Comparison of ENCODE assay signal across 17 mouse cellular contexts in the genomic region with DNA sequence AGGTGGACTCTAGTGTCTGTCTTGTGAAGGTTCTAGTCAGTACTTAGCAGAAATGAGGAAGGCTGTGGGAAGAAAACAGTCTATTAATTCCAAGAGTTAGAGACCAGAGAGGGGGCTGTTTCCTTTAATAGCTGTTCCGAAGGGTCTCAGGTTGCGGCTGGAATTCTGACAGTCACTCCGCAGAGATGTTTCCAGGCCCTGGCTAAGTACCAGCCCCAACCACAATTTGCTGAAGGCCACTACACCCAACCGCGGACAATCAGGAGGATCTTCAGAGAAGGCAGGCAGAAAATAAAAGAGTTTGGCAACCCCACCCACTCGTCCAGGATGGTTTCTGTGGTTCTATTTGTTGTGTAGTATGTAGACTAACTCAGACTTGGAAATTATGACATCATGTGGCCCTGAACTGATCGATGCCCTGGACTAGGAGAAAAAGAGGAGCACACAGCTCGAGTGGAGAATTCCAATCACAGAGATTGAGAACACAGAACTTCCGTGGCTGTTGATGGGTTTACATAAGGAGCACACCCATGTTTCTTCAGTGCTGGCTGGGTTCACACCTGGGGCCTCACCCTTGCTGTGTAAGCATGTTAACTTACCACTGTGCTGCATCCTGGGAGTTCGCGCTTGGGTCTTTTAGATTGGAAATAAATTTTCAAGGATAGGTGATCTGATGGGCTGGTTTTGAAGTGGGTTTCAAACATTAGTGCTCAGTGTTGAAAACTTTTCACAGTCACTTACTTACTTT. TPM values are rescaled to one million over a fixed set of nuclear protein-coding genes. Genes with fewer than 3 reads are reported as not detected.
DNase-seq lines count a peak whose midpoint lies in the region; ATAC-seq and TF ChIP-seq lines count a peak whose summit lies in the region.
"Had no signal": no experiment of that assay in that cellular context is flagged by ENCODE, and none has a peak within 500 bp of the region (broad histone marks: within the 10 kb centered on the region; RNA-seq: fewer than 3 reads in every experiment).

No protein-coding gene starts in this region.

- intact Hi-C loops in heart, adult 2 months (cut with DNase I) = no loop called here
- intact Hi-C loops in heart, postnatal 25 days (cut with DNase I) = no loop called here

- no peak overlapping the region for H3K4me2 ChIP-seq in embryonic facial prominence, embryonic 14.5 days (ENCODE audit: low read depth, low read length)
- 0 out of 2 replicates have a peak overlapping the region, but pooled peaks have one; percentile 6 for H3K4me2 ChIP-seq in intestine, embryonic 16.5 days (ENCODE audit: low read depth, low read length)
- H3K4me2 ChIP-seq in hindbrain, embryonic 13.5 days = no peak overlapping the region

- no peak for DNase-seq in heart, adult 2 months
- DNase-seq in heart, postnatal 25 days (ENCODE audit: low spot score) = no peak
- peak; percentile 28 for DNase-seq in Muller cell, postnatal 12 days (ENCODE audit: inconsistent ontology term)
- DNase-seq in embryonic facial prominence, embryonic 14.5 days (ENCODE audit: low spot score) = peak; percentile 61
- DNase-seq in layer of hippocampus, adult 18-20 months (ENCODE audit: low spot score in 2 of 2) = no peak
- DNase-seq: cerebellum, adult 9-10 months; forebrain, postnatal 0 days; kidney, postnatal 10 days had no signal

- H3K79me2 ChIP-seq in heart, adult 2 months (replicated peaks; ENCODE audit: control insufficient read depth, insufficient read depth, low read length) = no peaks in the 10 kb centered on the region

- peak overlapping the region; percentile 61 for H3K9ac ChIP-seq in heart, adult 2 months (ENCODE audit: low read depth, low read length)
- H3K9ac ChIP-seq in embryonic facial prominence, embryonic 14.5 days (ENCODE audit: low read depth, low read length) = no peak overlapping the region
- H3K9ac ChIP-seq in intestine, embryonic 16.5 days (ENCODE audit: low read depth, low read length) = no peak overlapping the region
- H3K9ac ChIP-seq in hindbrain, embryonic 13.5 days = no peak overlapping the region
- H3K9ac ChIP-seq: forebrain, postnatal 0 days; liver, embryonic 14.5 days; neural tube, embryonic 15.5 days had no signal

- no peak for TF ChIP-seq CTCF in heart, adult 2 months (IDR thresholded peaks at IDR 0.05)

- no peaks in the 10 kb centered on the region for H3K9me3 ChIP-seq in embryonic facial prominence, embryonic 14.5 days (ENCODE audit: control insufficient read depth, low read length)
- H3K9me3 ChIP-seq in intestine, embryonic 16.5 days (ENCODE audit: control insufficient read depth, low read length) = no peaks in the 10 kb centered on the region
- no peaks in the 10 kb centered on the region for H3K9me3 ChIP-seq in hindbrain, embryonic 13.5 days
- H3K9me3 ChIP-seq: neural tube, embryonic 15.5 days had no signal

- TF ChIP-seq EP300 in heart, adult 2 months (IDR thresholded peaks at IDR 0.05; ENCODE audit: insufficient read depth, low read depth, low read length) = no peak

- TF ChIP-seq POLR2A in heart, adult 2 months (IDR thresholded peaks at IDR 0.05; ENCODE audit: insufficient read depth, low read depth, low read length) = no peak

- peaks cover 4% of the 10 kb centered on the region for H3K4me1 ChIP-seq in heart, adult 2 months (ENCODE audit: control insufficient read depth, insufficient read depth, low read length)
- H3K4me1 ChIP-seq in embryonic facial prominence, embryonic 14.5 days (ENCODE audit: control insufficient read depth, insufficient read depth, low read length) = peaks cover 5% of the 10 kb centered on the region; the same call in 1 of the 2 replicates
- peaks cover 8% of the 10 kb centered on the region for H3K4me1 ChIP-seq in intestine, embryonic 16.5 days (ENCODE audit: control insufficient read depth, insufficient read depth, low read length)
- peaks cover 14% of the 10 kb centered on the region for H3K4me1 ChIP-seq in hindbrain, embryonic 13.5 days (replicated peaks)

- H3K27me3 ChIP-seq in heart, adult 2 months (ENCODE audit: control insufficient read depth, insufficient read depth, low read length) = no peaks in the 10 kb centered on the region
- H3K27me3 ChIP-seq in embryonic facial prominence, embryonic 14.5 days (replicated peaks; ENCODE audit: control insufficient read depth, insufficient read depth, low read length) = no peaks in the 10 kb centered on the region
- H3K27me3 ChIP-seq in intestine, embryonic 16.5 days (replicated peaks; ENCODE audit: control insufficient read depth, insufficient read depth, low read length) = no peaks in the 10 kb centered on the region
- H3K27me3 ChIP-seq in hindbrain, embryonic 13.5 days = no peaks in the 10 kb centered on the region
- H3K27me3 ChIP-seq: CH12.LX; neural tube, embryonic 15.5 days had no signal

- peak overlapping the region; percentile 52 for H3K4me3 ChIP-seq in heart, adult 2 months
- H3K4me3 ChIP-seq in embryonic facial prominence, embryonic 14.5 days (ENCODE audit: low read depth, low read length) = no peak overlapping the region
- H3K4me3 ChIP-seq in intestine, embryonic 16.5 days (ENCODE audit: low read length) = no peak overlapping the region
- H3K4me3 ChIP-seq in hindbrain, embryonic 13.5 days = no peak overlapping the region
- H3K4me3 ChIP-seq: left cerebral cortex, adult 2 months; neural tube, embryonic 15.5 days had no signal

- peak overlapping the region; percentile 93 for H3K27ac ChIP-seq in heart, adult 2 months
- H3K27ac ChIP-seq in embryonic facial prominence, embryonic 14.5 days (replicated peaks; ENCODE audit: low read depth, low read length) = no peak overlapping the region
- no peak overlapping the region for H3K27ac ChIP-seq in intestine, embryonic 16.5 days (ENCODE audit: low read length)
- H3K27ac ChIP-seq in hindbrain, embryonic 13.5 days = no peak overlapping the region
- H3K27ac ChIP-seq: left cerebral cortex, adult 2 months; liver, embryonic 14.5 days; macrophage; neural tube, embryonic 15.5 days had no signal

- 58% methylated on average over 11 of the region's 11 CpGs for WGBS in heart, adult 2 months
- WGBS in embryonic facial prominence, embryonic 14.5 days = 58% methylated on average over 11 of the region's 11 CpGs
- WGBS in intestine, embryonic 16.5 days = 66% methylated on average over 11 of the region's 11 CpGs
- WGBS in hindbrain, embryonic 13.5 days = 86% methylated on average over 11 of the region's 11 CpGs

- no peak for ATAC-seq in embryonic facial prominence, embryonic 14.5 days (ENCODE audit: low read depth)
- ATAC-seq in intestine, embryonic 16.5 days = no peak
- ATAC-seq in hindbrain, embryonic 13.5 days (ENCODE audit: low FRiP score) = no peak
- ATAC-seq: forebrain, postnatal 0 days; midbrain, embryonic 16.5 days had no signal

- peaks cover 2% of the 10 kb centered on the region; the same call in 1 of the 2 replicates for H3K36me3 ChIP-seq in heart, adult 2 months (ENCODE audit: control insufficient read depth, insufficient read depth, low read length)
- H3K36me3 ChIP-seq in embryonic facial prominence, embryonic 14.5 days (ENCODE audit: control insufficient read depth, insufficient read depth, low read length) = no peaks in the 10 kb centered on the region
- no peaks in the 10 kb centered on the region for H3K36me3 ChIP-seq in intestine, embryonic 16.5 days (ENCODE audit: control insufficient read depth, insufficient read depth, low read length)
- no peaks in the 10 kb centered on the region for H3K36me3 ChIP-seq in hindbrain, embryonic 13.5 days
- H3K36me3 ChIP-seq: neural tube, embryonic 15.5 days had no signal

RNA-seq across cellular contexts. Expression of a gene that starts 1.4 kb away (rescaled TPM):
- total RNA-seq in heart, adult 2 months (2021) = 100 to 1,000 TPM; 298 to 308 TPM
- 313 and 426 TPM in 2 replicates for polyA plus RNA-seq in heart, adult 2 months (2012; rRNA removed)
- total RNA-seq in heart, postnatal 25 days (2021) = 100 to 1,000 TPM; 413 to 439 TPM
- 25.4 and 40.9 TPM in 2 replicates for polyA plus RNA-seq in embryonic facial prominence, embryonic 14.5 days (2014; fragmentation: Nextera tagmentation; extraction: Ambion mirVana)
- polyA plus RNA-seq in intestine, embryonic 16.5 days (2015; fragmentation: Nextera tagmentation; extraction: Ambion mirVana) = 31.6 and 33.1 TPM in 2 replicates
- total RNA-seq in layer of hippocampus, adult 18-20 months (2021) = 1 to 10 TPM; 2.0 to 2.6 TPM
- polyA plus RNA-seq in hindbrain, embryonic 13.5 days (2015; fragmentation: Nextera tagmentation; extraction: Ambion mirVana) = 1.6 and 2.9 TPM in 2 replicates
- total RNA-seq: hematopoietic stem cell, adult 5-6 weeks had no signal
- polyA plus RNA-seq: macrophage had no signal

RNA-seq across cellular contexts. Expression of a gene that starts 9.6 kb away (rescaled TPM):
- total RNA-seq in heart, adult 2 months (2021) = under 1 TPM; 0.34 to 0.39 TPM
- polyA plus RNA-seq in heart, adult 2 months (2012; rRNA removed) = 0.37 and 0.38 TPM in 2 replicates
- under 1 TPM; 0.47 to 0.61 TPM for total RNA-seq in heart, postnatal 25 days (2021)
- polyA plus RNA-seq in embryonic facial prominence, embryonic 14.5 days (2014; fragmentation: Nextera tagmentation; extraction: Ambion mirVana) = 1.8 and 2.1 TPM in 2 replicates
- polyA plus RNA-seq in intestine, embryonic 16.5 days (2015; fragmentation: Nextera tagmentation; extraction: Ambion mirVana) = 0.43 and 0.50 TPM in 2 replicates
- total RNA-seq in layer of hippocampus, adult 18-20 months (2021) = 1 to 10 TPM; 1.1 to 1.2 TPM
- 1.6 and 2.1 TPM in 2 replicates for polyA plus RNA-seq in hindbrain, embryonic 13.5 days (2015; fragmentation: Nextera tagmentation; extraction: Ambion mirVana)
- polyA plus RNA-seq: macrophage had no signal

RNA-seq across cellular contexts. Expression of a gene that starts 33.9 kb away (rescaled TPM):
- not detected for total RNA-seq in heart, adult 2 months (2021)
- polyA plus RNA-seq in heart, adult 2 months (2012; rRNA removed) = 0.03 TPM in 1 of 2 replicates, not detected in the other
- total RNA-seq in heart, postnatal 25 days (2021) = not detected
- 0.45 and 1.2 TPM in 2 replicates for polyA plus RNA-seq in embryonic facial prominence, embryonic 14.5 days (2014; fragmentation: Nextera tagmentation; extraction: Ambion mirVana)
- 1.4 and 2.1 TPM in 2 replicates for polyA plus RNA-seq in intestine, embryonic 16.5 days (2015; fragmentation: Nextera tagmentation; extraction: Ambion mirVana)
- total RNA-seq in layer of hippocampus, adult 18-20 months (2021) = 10 to 100 TPM; 59.4 to 63.4 TPM
- polyA plus RNA-seq in hindbrain, embryonic 13.5 days (2015; fragmentation: Nextera tagmentation; extraction: Ambion mirVana) = 2.4 TPM in 2 replicates
- polyA plus RNA-seq: macrophage had no signal

RNA-seq across cellular contexts. Expression of a gene that starts 56.5 kb away (rescaled TPM):
- 10 to 100 TPM; 16.1 to 18.9 TPM for total RNA-seq in heart, adult 2 months (2021)
- 32.6 and 32.7 TPM in 2 replicates for polyA plus RNA-seq in heart, adult 2 months (2012; rRNA removed)
- total RNA-seq in heart, postnatal 25 days (2021) = 10 to 100 TPM; 14.6 to 15.8 TPM
- polyA plus RNA-seq in embryonic facial prominence, embryonic 14.5 days (2014; fragmentation: Nextera tagmentation; extraction: Ambion mirVana) = 61.3 and 63.0 TPM in 2 replicates
- 46.9 and 53.2 TPM in 2 replicates for polyA plus RNA-seq in intestine, embryonic 16.5 days (2015; fragmentation: Nextera tagmentation; extraction: Ambion mirVana)
- total RNA-seq in layer of hippocampus, adult 18-20 months (2021) = 10 to 100 TPM; 69.8 to 85.4 TPM
- polyA plus RNA-seq in hindbrain, embryonic 13.5 days (2015; fragmentation: Nextera tagmentation; extraction: Ambion mirVana) = 169 and 172 TPM in 2 replicates

Comparison
In these comparisons a context has a peak if more than half of its experiments do, and no peak if none do; other contexts are left out.
1. DNase-seq: peak in Muller cell, postnatal 12 days (single experiment) and embryonic facial prominence, embryonic 14.5 days (single experiment); none in heart, adult 2 months (0 of 2), heart, postnatal 25 days (single experiment) and layer of hippocampus, adult 18-20 months (0 of 2).